ENCODE assay signal across 8 mouse cellular contexts in the genomic region with DNA sequence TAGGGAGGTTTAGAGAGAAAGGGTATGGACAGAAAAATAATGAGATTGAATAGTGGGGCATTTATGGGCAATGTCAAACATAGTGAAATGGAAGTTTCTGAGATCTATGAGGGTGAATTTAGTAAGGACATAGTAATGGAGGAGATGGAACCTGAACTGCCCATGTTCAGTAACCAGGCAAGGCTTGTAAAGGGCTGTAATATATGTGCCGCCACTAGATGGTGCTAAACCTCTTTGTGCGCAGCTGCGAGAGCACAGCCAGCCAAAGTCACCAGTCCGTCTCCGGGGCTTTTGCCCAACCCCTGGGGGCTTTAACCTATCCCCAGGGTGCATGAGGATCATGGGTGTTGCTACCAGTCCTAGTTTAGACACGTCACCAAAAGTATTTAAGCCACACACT.
A peak's percentile ranks its signal among the peaks of the same experiment; 100 is the strongest.
DNase-seq lines count a peak whose midpoint lies in the region; ATAC-seq and TF ChIP-seq lines count a peak whose summit lies in the region.
"Not testable (repeated sequence)": the region's sequence is repeated elsewhere in the genome, so short reads cannot be mapped to it uniquely, and the experiment has no call there.

No protein-coding gene starts in this region.

- WGBS in heart, adult 2 months: 7% methylated on average over 3 of the region's 6 CpGs
- WGBS in midbrain, embryonic 15.5 days: 3% methylated on average over 5 of the region's 6 CpGs

- not testable (repeated sequence) for H3K9me3 ChIP-seq in midbrain, embryonic 15.5 days

- not testable (repeated sequence) for H3K4me1 ChIP-seq in heart, adult 2 months (ENCODE audit: control insufficient read depth, insufficient read depth, low read length); midbrain, embryonic 15.5 days

- H3K9ac ChIP-seq in heart, adult 2 months (ENCODE audit: low read depth, low read length); midbrain, embryonic 15.5 days: not testable (repeated sequence)

- TF ChIP-seq CTCF in heart, adult 2 months (IDR thresholded peaks at IDR 0.05): peak; percentile 63

- not testable (repeated sequence) for TF ChIP-seq EP300 in heart, adult 2 months (IDR thresholded peaks at IDR 0.05; ENCODE audit: insufficient read depth, low read depth, low read length)

- not testable (repeated sequence) for H3K27ac ChIP-seq in heart, adult 2 months; midbrain, embryonic 15.5 days

- ATAC-seq in midbrain, embryonic 15.5 days (replicated peaks): peak; percentile 63; the same call in 1 of the 2 replicates

- not testable (repeated sequence) for H3K27me3 ChIP-seq in heart, adult 2 months (ENCODE audit: control insufficient read depth, insufficient read depth, low read length); midbrain, embryonic 15.5 days (replicated peaks)

- H3K79me2 ChIP-seq in heart, adult 2 months (replicated peaks; ENCODE audit: control insufficient read depth, insufficient read depth, low read length): not testable (repeated sequence)

- not testable (repeated sequence) for TF ChIP-seq POLR2A in heart, adult 2 months (IDR thresholded peaks at IDR 0.05; ENCODE audit: insufficient read depth, low read depth, low read length)

- intact Hi-C loops in heart, adult 2 months (cut with DNase I): loop anchor here (2.0 kb wide), 1 partner anchor 330 kb away; no protein-coding TSS in a partner anchor
- intact Hi-C loops in left cerebral cortex, postnatal 25 days (cut with DNase I): loop anchor here (2.0 kb wide), 1 partner anchor 330 kb away; no protein-coding TSS in a partner anchor

- H3K4me3 ChIP-seq in heart, adult 2 months; midbrain, embryonic 15.5 days: not testable (repeated sequence)

- DNase-seq in A20 (ENCODE audit: low read depth, low spot score): peak; percentile 26
- DNase-seq in adrenal gland, adult 8-10 months: peak; percentile 3
- peak; percentile 19 for DNase-seq in embryo, embryonic 11 days
- peak; percentile 9 to 42 for DNase-seq in heart, adult 2 months
- DNase-seq in kidney, adult 9 months: peak; percentile 58
- DNase-seq in left cerebral cortex, postnatal 25 days (ENCODE audit: low spot score in 2 of 2): peak; percentile 20 to 41
- peak; percentile 22 to 70 for DNase-seq in spleen, postnatal 4 days (ENCODE audit: low spot score in 2 of 2)

- H3K36me3 ChIP-seq in heart, adult 2 months (ENCODE audit: control insufficient read depth, insufficient read depth, low read length); midbrain, embryonic 15.5 days (replicated peaks): not testable (repeated sequence)

- not testable (repeated sequence) for H3K4me2 ChIP-seq in midbrain, embryonic 15.5 days

Comparison
In these comparisons a context has a peak if more than half of its experiments do, and no peak if none do; other contexts are left out.
1. DNase-seq: peak in every context shown above with its lines; median percentile 58 in kidney, adult 9 months; 46 in spleen, postnatal 4 days; 30 in left cerebral cortex, postnatal 25 days; 26 in A20; 26 in heart, adult 2 months; 19 in embryo, embryonic 11 days; 3 in adrenal gland, adult 8-10 months.